Mouse (Mus musculus) liver, embryonic 18 days (tissue): ENCODE results near the gene Flcn. TPM values are rescaled to one million over a fixed set of nuclear protein-coding genes. Genes with fewer than 3 reads are reported as not detected.

Experiments
- polyA plus RNA-seq: library from polyadenylated mRNA; depleted of rRNA; stranded (reverse); fragments of >200 nt; gene quantifications from 2 replicates; pipeline ENCODE4 v1.2.3, GENCODE M21; 2012; rRNA removed

Gene Flcn
- 18.3 and 21.2 TPM in 2 replicates for polyA plus RNA-seq

DNA sequence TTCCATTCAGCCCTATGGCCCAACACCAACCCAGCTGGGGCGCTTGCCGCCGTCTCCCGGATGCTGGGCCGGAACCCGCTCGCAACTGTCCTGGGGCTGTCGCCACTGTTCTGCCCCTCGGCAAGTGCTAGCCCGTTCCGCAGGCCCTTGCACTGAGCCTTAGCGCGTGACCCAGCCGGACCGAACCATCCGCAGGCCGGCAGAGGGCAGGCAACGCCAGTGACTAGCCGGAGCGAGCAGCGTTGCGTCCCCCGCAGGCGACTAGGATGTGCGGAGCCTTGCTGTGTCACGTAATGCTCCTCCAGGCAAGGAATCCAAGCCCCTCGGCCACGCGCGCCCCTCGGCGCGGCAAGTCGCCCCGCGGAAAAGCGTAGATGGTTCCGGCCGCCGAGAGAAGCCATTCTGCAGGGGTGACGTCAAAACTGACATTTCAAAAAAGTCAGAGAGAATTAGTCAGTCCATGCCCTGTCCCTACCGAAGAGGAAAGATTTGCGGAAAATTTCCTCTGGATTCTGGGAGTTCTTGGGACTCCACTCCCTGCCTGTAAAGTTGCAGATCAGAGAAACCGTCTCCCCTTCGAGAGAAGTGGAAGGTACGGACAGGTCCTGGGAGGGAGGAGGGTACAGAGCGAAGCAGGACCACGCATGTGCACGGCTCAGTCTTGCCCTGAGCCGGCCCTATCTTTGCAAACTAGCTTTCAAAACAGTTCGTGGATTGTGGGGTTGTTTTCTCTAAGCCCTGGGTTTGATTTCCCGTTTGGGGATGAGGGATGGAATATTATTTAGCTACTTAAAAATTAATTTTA, at the start of gene Flcn:
TSS of gene Flcn (minus strand) at position 347 of the 805 bp plus-strand sequence.

GRCm38 (mm10) chr11:59839459-59840126, 29.8 kb upstream of the Flcn start, which contains the start of gene Cops3:
Gene Cops3, minus strand, starts transcription at chr11:59839838.

DNA sequence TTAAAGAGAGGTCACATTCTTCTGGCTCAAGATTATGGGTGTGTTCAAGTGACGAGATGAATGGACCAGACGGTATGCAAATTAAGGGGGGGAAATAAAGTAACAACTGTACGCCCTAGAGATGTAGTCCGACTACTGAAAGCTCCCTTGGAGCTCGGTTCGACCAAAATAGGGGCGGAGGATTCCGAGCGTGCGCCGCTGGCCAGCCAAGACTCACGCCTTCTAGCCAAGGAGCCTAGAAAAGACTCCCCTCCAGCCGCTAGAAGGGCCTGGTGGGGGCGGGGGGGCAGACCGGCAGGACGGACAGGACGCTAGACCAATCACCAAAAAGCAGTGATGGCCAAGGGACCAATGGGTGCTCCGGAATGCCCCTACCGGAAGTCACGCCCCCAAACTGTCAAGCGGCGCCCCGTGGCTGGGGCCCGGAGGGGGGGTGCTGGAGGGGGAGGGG, 29.2 kb upstream of the Flcn start, which contains the start of gene Nt5m:
TSS of gene Nt5m (plus strand) at position 440 of the 451 bp plus-strand sequence.

DNA sequence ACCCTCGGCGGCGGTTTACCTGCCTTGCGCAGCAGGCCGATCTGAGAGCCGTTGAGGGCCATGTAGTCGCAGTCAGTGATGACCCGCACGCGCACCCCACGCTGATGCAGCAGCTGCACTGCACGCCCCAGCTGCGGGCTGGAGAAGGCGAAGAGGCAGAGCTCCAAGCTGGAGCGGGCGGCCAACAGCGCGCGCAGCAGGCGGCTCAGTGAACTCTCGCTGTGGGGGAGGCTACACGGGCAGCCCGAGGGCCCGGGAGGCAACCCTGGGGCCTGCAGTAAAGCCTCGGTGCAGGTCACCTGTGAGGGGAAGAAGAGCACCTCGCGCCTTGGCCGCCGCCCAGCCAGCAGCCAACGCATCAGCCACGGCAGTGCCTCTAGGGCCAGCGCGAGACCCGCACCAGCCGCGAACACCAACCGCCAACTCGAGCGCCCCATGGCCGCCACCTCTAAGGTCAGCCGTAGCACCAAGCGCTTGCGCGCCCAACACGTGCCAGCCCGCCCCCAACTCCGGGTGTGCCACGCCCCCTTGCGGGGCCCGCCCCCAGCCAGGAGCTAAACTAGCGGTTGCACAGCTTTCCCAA, 22.5 kb downstream of the Flcn start, which contains the start of gene Pld6:
TSS of gene Pld6 (minus strand) at position 447 of the 583 bp plus-strand sequence.

Other genes with a start within 250 kb of the Flcn start
- gene Olfr222, start 233.8 kb downstream of the Flcn start, polyA plus RNA-seq, result not detected in 2 replicates
- not detected in 2 replicates for gene Olfr223, start 216.7 kb downstream of the Flcn start, polyA plus RNA-seq
- 24.0 and 25.8 TPM in 2 replicates for gene Mprip, start 148.7 kb downstream of the Flcn start, polyA plus RNA-seq
- gene Pld6, start 22.4 kb downstream of the Flcn start, polyA plus RNA-seq, result 2.6 and 2.9 TPM in 2 replicates
- 12.5 and 14.9 TPM in 2 replicates for gene Nt5m, start 29.4 kb upstream of the Flcn start, polyA plus RNA-seq
- 28.5 and 29.0 TPM in 2 replicates for gene Cops3, start 29.8 kb upstream of the Flcn start, polyA plus RNA-seq
- 8.0 and 8.4 TPM in 2 replicates for gene Med9, start 138.2 kb upstream of the Flcn start, polyA plus RNA-seq
- 1.4 and 2.3 TPM in 2 replicates for gene Rasd1, start 154.9 kb upstream of the Flcn start, polyA plus RNA-seq
- 505 and 586 TPM in 2 replicates for gene Pemt, start 236.5 kb upstream of the Flcn start, polyA plus RNA-seq